Mouse (Mus musculus) natural killer cell, adult 2 months (primary cell): ENCODE measurements around the gene Rps10.
"Not testable (repeated sequence)": the region's sequence is repeated elsewhere in the genome, so short reads cannot be mapped to it uniquely, and the experiment has no call there.

Experiments
- DNase-seq, 2 experiments: peaks; one replicate each; pipeline ENCODE4 v3.0.0; 2022; ENCODE audit warnings: low spot score in 2 of 2

Gene Rps10

GRCm38 (mm10) chr17:27643756-27644155 lies 7.3 kb upstream of the Rps10 start:
- DNase-seq: no peak

GRCm38 (mm10) chr17:27643101-27643500 lies 6.6 kb upstream of the Rps10 start:
- no peak for DNase-seq

- no peak for DNase-seq
Observed at GRCm38 (mm10) chr17:27642491-27643062, 6.1 kb upstream of the Rps10 start.

GRCm38 (mm10) chr17:27639851-27640250 lies 3.4 kb upstream of the Rps10 start:
- not testable (repeated sequence) for DNase-seq

- peak; percentile 34 to 51 for DNase-seq
Observed at GRCm38 (mm10) chr17:27638921-27639332, 2.5 kb upstream of the Rps10 start.

- DNase-seq: no peak
Observed at GRCm38 (mm10) chr17:27637333-27637732, 864 bp upstream of the Rps10 start.

- not testable (repeated sequence) for DNase-seq
Observed at GRCm38 (mm10) chr17:27635575-27635903, 930 bp downstream of the Rps10 start.

- peak; percentile 79 to 86 for DNase-seq
Observed at GRCm38 (mm10) chr17:27634871-27635574, 1.4 kb downstream of the Rps10 start, which contains the start of gene RPS10-NUDT3. Gene RPS10-NUDT3, minus strand, starts transcription at chr17:27635222.

- DNase-seq: peak; percentile 61 to 76
Observed at GRCm38 (mm10) chr17:27629249-27630020, 7.0 kb downstream of the Rps10 start.

- no peak for DNase-seq
Observed at GRCm38 (mm10) chr17:27628376-27628775, 8.1 kb downstream of the Rps10 start.

- DNase-seq: no peak
Observed at GRCm38 (mm10) chr17:27627451-27627850, 9.0 kb downstream of the Rps10 start.

GRCm38 (mm10) chr17:27626681-27627080 lies 9.8 kb downstream of the Rps10 start:
- DNase-seq: no peak

- no peak for DNase-seq
Observed at GRCm38 (mm10) chr17:27625455-27626251, 10.8 kb downstream of the Rps10 start.

- DNase-seq: peak; percentile 86 to 88
Observed at GRCm38 (mm10) chr17:27623360-27624326, 12.8 kb downstream of the Rps10 start, which contains the start of gene Nudt3. Gene Nudt3, minus strand, starts transcription at chr17:27623495.

GRCm38 (mm10) chr17:27622611-27623359 lies 13.7 kb downstream of the Rps10 start:
- DNase-seq: peak; percentile 37 to 43

- no peak for DNase-seq
Observed at GRCm38 (mm10) chr17:27621705-27622531, 14.6 kb downstream of the Rps10 start.

- DNase-seq: no peak
Observed at GRCm38 (mm10) chr17:27621161-27621560, 15.3 kb downstream of the Rps10 start.

GRCm38 (mm10) chr17:27615388-27615787 lies 21.1 kb downstream of the Rps10 start:
- DNase-seq: no peak

GRCm38 (mm10) chr17:27613016-27613415 lies 23.5 kb downstream of the Rps10 start:
- no peak for DNase-seq
